ENCODE assay signal across 21 mouse cellular contexts in the genomic region with DNA sequence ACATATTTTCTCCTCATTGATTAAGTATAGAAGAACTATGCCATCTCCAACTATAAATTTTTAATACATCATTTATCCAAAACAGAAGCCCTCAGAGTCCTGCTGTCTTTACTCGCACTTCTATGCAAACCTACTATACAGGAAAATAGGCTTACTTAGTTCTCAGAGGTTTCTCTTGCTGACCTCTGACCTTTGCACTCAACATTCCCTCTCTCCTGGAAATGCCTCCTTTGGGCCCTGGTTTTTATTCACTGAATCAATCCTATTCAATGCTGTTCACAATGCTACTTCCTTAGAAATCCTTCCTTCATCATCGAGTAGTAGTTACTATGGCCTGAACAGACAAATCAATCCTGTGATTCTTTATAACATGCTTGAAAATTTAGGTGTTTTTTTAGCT.
"Had no signal": no experiment of that assay in that cellular context is flagged by ENCODE, and none has a peak within 500 bp of the region (broad histone marks: within the 10 kb centered on the region; RNA-seq: fewer than 3 reads in every experiment).

No protein-coding gene starts in this region.

- ATAC-seq: liver, postnatal 0 days; lung, postnatal 0 days; midbrain, embryonic 15.5 days had no signal

- H3K27ac ChIP-seq: liver, embryonic 13.5 days; liver, embryonic 15.5 days; lung, embryonic 15.5 days; macrophage; midbrain, embryonic 12.5 days; midbrain, embryonic 15.5 days; neural tube, embryonic 13.5 days; neural tube, embryonic 15.5 days had no signal

- H3K4me3 ChIP-seq: liver, embryonic 13.5 days; liver, embryonic 15.5 days; lung, embryonic 15.5 days; megakaryocyte, embryonic 14.5 days; midbrain, embryonic 12.5 days; midbrain, embryonic 15.5 days; myocyte; neural tube, embryonic 13.5 days; neural tube, embryonic 15.5 days had no signal

- H3K9me3 ChIP-seq: liver, embryonic 13.5 days; liver, embryonic 15.5 days; lung, embryonic 15.5 days; midbrain, embryonic 12.5 days; midbrain, embryonic 15.5 days; neural tube, embryonic 13.5 days; neural tube, embryonic 15.5 days had no signal

- DNase-seq: liver, embryonic 13.5 days; liver, postnatal 0 days; lung, adult 2 months; lung, postnatal 14 days; lung, postnatal 36 days; right cerebral cortex, postnatal 25 days; right cerebral cortex, postnatal 4 days; spleen, adult 18-20 months; thymus, adult 18-20 months; thymus, postnatal 14 days; thymus, postnatal 36 days had no signal

- H3K9ac ChIP-seq: liver, embryonic 13.5 days; liver, embryonic 15.5 days; liver, postnatal 0 days; lung, embryonic 15.5 days; midbrain, embryonic 12.5 days; midbrain, embryonic 15.5 days; neural tube, embryonic 13.5 days; neural tube, embryonic 15.5 days had no signal

- H3K4me2 ChIP-seq: liver, embryonic 13.5 days; liver, embryonic 15.5 days; lung, embryonic 15.5 days; midbrain, embryonic 12.5 days; midbrain, embryonic 15.5 days; neural tube, embryonic 13.5 days; neural tube, embryonic 15.5 days had no signal

- H3K4me1 ChIP-seq: liver, embryonic 13.5 days; liver, embryonic 15.5 days; lung, embryonic 15.5 days; megakaryocyte, embryonic 14.5 days; midbrain, embryonic 12.5 days; midbrain, embryonic 15.5 days; neural tube, embryonic 13.5 days; neural tube, embryonic 15.5 days had no signal

- H3K36me3 ChIP-seq: liver, embryonic 13.5 days; liver, embryonic 15.5 days; lung, embryonic 15.5 days; midbrain, embryonic 12.5 days; midbrain, embryonic 15.5 days; neural tube, embryonic 13.5 days; neural tube, embryonic 15.5 days had no signal

- H3K27me3 ChIP-seq: liver, embryonic 13.5 days; liver, embryonic 15.5 days; lung, embryonic 15.5 days; megakaryocyte, embryonic 14.5 days; midbrain, embryonic 12.5 days; midbrain, embryonic 15.5 days; neural tube, embryonic 13.5 days; neural tube, embryonic 15.5 days had no signal
